Mouse (Mus musculus): ENCODE results near the gene Pla2g16.

Pla2g16 gene

DNA sequence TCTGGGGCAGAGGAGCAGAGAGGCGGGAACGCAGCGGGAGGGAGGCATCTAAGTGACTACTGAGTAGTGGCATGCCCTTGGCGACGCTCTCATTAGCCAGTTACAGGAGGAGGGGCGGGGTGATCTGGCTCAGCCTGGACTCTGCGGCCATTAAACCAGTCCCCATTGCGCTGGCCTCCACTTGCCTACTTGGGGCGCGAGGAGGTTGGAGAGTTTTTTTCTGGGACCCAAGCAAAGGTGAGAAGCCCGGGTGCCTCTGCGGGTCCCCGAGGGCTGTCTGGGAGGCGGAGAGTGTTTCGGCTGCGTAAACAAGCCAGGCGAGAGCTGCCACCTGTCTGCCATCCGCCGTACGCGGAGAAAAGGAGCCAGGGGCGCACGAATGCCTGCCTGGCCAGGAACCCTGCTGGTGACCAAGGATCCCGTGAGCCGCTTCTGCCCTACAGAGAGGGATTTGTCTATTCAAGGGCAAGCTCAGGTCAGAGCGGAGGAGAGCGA is at the start of gene Pla2g16:
Gene Pla2g16 (plus strand): TSS at position 132 of the 495 bp plus-strand sequence.
- in situ Hi-C loops (cut with MboI; ENCODE audit: unreplicated experiment in 2 of 2) = no loop called here

DNA sequence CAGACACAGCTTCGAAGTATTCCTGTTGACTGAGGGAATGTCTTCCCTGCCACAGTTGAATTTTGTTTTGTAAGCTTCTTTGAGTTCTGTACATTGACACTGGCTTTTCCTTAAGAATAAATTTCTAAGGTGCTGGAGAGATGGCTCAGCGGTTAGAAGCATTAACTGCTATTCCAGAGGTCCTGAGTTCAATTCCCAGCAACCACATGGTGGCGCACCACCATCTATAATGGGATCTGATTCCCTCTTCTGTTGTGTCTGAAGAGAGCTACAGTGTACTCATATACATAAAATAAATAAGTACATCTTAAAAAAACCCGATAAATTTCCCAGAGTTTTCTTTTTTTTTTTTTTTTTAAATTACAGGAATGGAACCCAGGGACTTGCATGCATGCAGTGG is 49.2 kb upstream of the Pla2g16 start:
- in situ Hi-C loops (cut with MboI; ENCODE audit: unreplicated experiment in 2 of 2) = no loop called here

- in situ Hi-C loops (cut with MboI; ENCODE audit: unreplicated experiment in 2 of 2) = no loop called here
Observed at GRCm38 (mm10) chr19:7516437-7516836, 40.8 kb upstream of the Pla2g16 start.

GRCm38 (mm10) chr19:7521619-7522018 is 35.6 kb upstream of the Pla2g16 start:
- in situ Hi-C loops (cut with MboI; ENCODE audit: unreplicated experiment in 2 of 2) = no loop called here

GRCm38 (mm10) chr19:7522856-7523255 is 34.4 kb upstream of the Pla2g16 start:
- in situ Hi-C loops (cut with MboI; ENCODE audit: unreplicated experiment in 2 of 2) = no loop called here

DNA sequence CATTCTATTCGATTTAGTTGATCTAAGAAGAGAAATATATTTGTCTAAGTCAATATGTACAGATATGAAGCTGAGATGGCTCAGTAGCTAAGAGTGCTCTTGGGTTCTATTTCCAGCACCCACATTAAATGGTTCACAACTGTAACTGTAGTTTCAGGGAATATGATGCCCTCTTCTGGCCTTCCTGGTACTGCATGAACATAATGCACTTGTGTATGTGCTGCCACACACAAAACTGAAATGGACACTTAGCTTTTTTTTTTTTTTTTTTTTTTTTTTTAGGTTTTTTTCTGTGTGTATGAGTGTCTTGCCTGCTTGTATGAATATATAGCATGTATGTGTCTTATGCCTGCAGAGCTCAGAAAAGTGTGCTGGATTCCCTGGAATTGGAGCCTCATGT is 34.0 kb upstream of the Pla2g16 start:
- in situ Hi-C loops (cut with MboI; ENCODE audit: unreplicated experiment in 2 of 2) = no loop called here

- in situ Hi-C loops (cut with MboI; ENCODE audit: unreplicated experiment in 2 of 2) = no loop called here
Observed at GRCm38 (mm10) chr19:7523781-7524180, 33.5 kb upstream of the Pla2g16 start.

DNA sequence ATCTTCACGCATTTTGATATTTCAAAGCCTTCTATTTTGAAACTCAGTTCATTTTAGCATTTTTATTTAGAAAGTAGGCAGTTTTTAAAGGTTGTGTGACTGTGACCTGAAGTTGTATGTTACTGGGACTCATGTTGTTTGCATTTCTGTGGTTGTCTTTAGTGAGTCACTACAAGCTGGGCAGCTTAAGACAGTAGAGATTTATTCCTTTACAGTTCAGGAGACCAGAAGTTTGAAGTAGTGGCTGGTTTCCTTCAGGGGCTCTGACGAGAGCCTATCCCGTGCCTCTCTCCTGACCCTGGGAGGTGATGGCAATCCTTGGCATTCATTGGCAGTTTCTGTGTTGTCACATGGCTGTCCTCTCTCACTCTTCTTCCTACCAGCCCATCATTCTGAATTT is 32.4 kb upstream of the Pla2g16 start:
- in situ Hi-C loops (cut with MboI; ENCODE audit: unreplicated experiment in 2 of 2) = loop anchor here in 1 of 2 experiments (5.0 kb wide), 1 partner anchor 72 kb away; no protein-coding TSS in a partner anchor

- in situ Hi-C loops (cut with MboI; ENCODE audit: unreplicated experiment in 2 of 2) = loop anchor here in 1 of 2 experiments (5.0 kb wide), 1 partner anchor 68 kb away; no protein-coding TSS in a partner anchor
Observed at GRCm38 (mm10) chr19:7528639-7529428, 28.4 kb upstream of the Pla2g16 start.

- in situ Hi-C loops (cut with MboI; ENCODE audit: unreplicated experiment in 2 of 2) = loop anchor here in 1 of 2 experiments (5.0 kb wide), 1 partner anchor 65 kb away; no protein-coding TSS in a partner anchor
Observed at GRCm38 (mm10) chr19:7531906-7532305, 25.4 kb upstream of the Pla2g16 start.

GRCm38 (mm10) chr19:7533891-7534290 is 23.4 kb upstream of the Pla2g16 start:
- in situ Hi-C loops (cut with MboI; ENCODE audit: unreplicated experiment in 2 of 2) = loop anchor here in 1 of 2 experiments (5.0 kb wide), 1 partner anchor 63 kb away; no protein-coding TSS in a partner anchor

GRCm38 (mm10) chr19:7548924-7549323 is 8.3 kb upstream of the Pla2g16 start:
- in situ Hi-C loops (cut with MboI; ENCODE audit: unreplicated experiment in 2 of 2) = no loop called here

GRCm38 (mm10) chr19:7551550-7552300 is 5.5 kb upstream of the Pla2g16 start:
- in situ Hi-C loops (cut with MboI; ENCODE audit: unreplicated experiment in 2 of 2) = no loop called here

- in situ Hi-C loops (cut with MboI; ENCODE audit: unreplicated experiment in 2 of 2) = no loop called here
Observed at GRCm38 (mm10) chr19:7552301-7552673, 5.0 kb upstream of the Pla2g16 start.

DNA sequence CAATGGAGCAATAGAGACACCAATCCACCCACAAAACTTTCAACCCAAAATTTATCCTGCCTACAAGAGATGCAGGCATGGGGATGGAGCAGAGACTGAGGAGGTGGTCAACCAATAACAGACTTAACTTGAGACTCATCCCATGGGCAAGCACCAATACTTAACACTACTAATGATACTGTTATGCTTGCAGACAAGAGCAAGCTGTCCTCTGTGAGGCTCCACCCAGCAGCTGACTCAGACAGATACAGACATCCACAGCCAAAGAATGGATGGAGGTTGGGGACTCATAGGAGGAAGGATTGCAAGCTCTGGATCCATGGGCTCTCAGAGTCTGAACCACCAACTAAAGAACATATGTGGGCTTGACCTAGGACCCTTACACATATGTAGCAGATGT is 3.8 kb upstream of the Pla2g16 start:
- in situ Hi-C loops (cut with MboI; ENCODE audit: unreplicated experiment in 2 of 2) = no loop called here

- in situ Hi-C loops (cut with MboI; ENCODE audit: unreplicated experiment in 2 of 2) = no loop called here
Observed at GRCm38 (mm10) chr19:7554881-7555280, 2.4 kb upstream of the Pla2g16 start.

DNA sequence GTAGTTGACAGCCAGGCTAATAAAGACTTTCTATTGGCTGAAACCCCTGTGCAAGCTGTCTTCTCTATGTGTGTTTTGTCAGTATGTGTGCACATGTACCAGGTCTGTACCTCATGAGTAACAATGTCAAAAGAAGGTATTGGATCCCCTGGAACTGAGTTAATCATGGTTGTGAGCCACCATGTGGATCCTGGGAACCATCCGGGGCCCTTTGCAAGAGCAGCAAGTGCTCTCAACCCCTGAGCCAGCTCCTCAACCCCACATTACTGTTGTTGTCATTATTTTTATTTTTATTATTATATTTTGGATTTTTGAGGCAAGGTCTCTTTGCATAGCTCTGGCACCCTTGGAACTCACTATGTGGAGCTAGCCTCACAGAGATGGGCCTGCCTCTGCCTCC is 618 bp upstream of the Pla2g16 start:
- in situ Hi-C loops (cut with MboI; ENCODE audit: unreplicated experiment in 2 of 2) = no loop called here

DNA sequence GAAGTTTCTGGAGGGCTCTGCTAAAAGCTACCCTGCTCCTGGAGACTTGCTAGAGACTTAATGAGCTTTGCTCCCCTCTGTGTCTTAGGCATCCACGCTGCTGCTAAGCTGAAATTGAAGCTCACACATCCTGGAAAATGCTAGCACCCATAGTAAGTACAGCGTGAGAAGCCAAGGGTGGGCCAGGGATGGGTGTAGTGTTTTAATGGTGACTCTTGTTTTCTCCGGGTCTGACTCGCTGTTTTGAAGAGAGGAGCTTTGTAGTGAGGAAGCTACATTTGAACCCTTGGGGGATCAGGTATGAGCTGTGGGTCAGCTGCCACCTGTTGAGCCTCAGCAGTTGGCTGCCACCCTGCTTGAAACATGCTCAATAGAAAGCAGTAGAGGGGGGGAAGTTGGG is 585 bp downstream of the Pla2g16 start:
- in situ Hi-C loops (cut with MboI; ENCODE audit: unreplicated experiment in 2 of 2) = no loop called here

DNA sequence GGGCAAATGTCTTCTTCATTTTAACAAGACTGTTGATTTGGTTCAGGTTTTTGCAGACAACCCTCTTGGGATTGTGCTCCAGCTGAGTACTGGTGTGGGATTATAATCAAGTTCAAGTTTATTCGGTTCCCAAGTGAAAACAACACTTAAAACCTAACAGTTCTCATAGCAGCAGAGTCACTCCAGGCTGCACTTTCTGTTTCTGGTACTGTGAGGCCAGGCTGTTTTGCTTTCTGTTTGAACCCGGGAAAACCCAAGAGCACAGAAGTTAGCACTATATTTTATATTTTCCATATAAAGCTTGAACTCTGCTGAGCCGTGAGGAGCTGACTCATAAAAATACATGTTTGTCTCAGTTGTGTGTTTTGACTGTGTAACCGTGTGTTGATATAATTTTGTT is 1.4 kb downstream of the Pla2g16 start:
- in situ Hi-C loops (cut with MboI; ENCODE audit: unreplicated experiment in 2 of 2) = no loop called here

DNA sequence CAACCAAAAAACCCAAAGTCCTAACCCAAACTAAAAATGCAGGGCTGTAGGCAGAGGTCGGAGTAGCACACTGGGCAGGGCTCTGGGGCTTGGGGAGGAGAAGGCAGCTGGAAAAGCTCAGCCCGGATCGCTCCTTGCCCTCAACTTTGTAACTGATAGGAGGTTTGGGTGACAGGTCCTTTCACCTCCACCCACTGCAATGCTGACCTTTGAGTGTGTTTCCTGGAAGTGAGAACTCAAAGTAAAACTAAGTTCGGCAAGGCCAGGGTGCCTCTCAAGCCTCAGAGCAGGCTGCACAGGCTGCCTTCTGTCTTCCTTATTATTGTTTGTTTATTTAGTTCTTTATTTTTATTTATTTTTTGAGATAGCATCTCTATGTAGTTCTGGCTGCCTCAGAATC is 2.7 kb downstream of the Pla2g16 start:
- in situ Hi-C loops (cut with MboI; ENCODE audit: unreplicated experiment in 2 of 2) = no loop called here

DNA sequence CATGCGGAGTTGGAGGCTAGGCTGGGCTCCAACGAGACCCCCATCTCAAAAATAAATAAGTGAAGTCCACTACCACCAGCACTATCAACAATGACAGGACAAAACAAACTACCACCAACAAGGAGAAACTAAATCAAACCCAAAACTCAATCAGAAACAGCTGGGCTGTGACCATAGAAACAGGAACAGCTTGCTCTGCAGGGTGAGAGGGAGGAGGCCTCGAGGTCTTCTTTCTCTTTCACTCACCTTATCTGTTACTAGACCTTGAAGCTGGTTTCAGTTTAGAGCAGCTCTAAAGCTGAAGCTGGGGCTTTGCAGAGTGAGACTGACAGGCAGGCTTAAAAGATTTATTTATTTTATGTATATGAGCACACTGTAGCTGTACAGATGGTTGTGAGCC is 4.2 kb downstream of the Pla2g16 start:
- in situ Hi-C loops (cut with MboI; ENCODE audit: unreplicated experiment in 2 of 2) = no loop called here
